Mouse (Mus musculus): ENCODE results near the gene B9d2. TPM values are rescaled to one million over a fixed set of nuclear protein-coding genes. Genes with fewer than 3 reads are reported as not detected.

Gene B9d2
- polyA plus RNA-seq (2016; fragmentation: Nextera tagmentation; extraction: Ambion mirVana), result 34.2 and 35.8 TPM in 2 replicates

- WGBS, result under 1% methylated on average over 46 of the region's 46 CpGs
- no peaks in the 10 kb centered on the region for H3K9me3 ChIP-seq
Observed at GRCm38 (mm10) chr7:25680514-25681258, at the start of gene B9d2. B9d2 (plus strand) TSS chr7:25680780.

DNA sequence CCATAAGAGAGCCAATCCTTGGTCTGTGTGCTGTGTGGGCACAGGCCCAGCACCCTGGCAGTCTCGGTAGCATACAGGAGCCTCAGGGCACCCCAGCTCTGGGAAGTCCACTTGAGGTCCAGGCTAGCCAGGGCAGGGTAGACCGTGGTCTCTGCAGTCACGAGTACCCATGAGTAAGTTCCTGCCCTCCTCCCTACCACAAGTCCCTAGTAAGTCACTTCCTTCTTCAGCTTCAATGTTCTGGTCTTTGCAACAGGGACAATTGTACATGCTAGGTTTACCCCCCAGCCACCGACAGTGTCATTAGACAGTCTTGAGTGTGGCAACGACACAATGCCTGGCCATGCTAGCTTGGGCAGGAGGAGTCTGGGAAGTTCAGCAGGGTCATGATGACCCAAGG lies 47.9 kb upstream of the B9d2 start:
- 85% methylated on average over 5 of the region's 5 CpGs for whole genome bisulfite sequencing
- no peak overlapping the region for H3K27ac ChIP-seq
- no peak overlapping the region for H3K4me3 ChIP-seq
- 0 out of 2 replicates have a peak, but pooled peaks cover 9% of the 10 kb centered on the region for H3K27me3 ChIP-seq (ENCODE audit: insufficient read depth, poor library complexity, severe bottlenecking)
- DNase-seq (ENCODE audit: low spot score), result no peak
- no peaks in the 10 kb centered on the region for H3K9me3 ChIP-seq
- peaks cover 35% of the 10 kb centered on the region for H3K4me1 ChIP-seq
- H3K36me3 ChIP-seq, result peaks cover 46% of the 10 kb centered on the region

More at GRCm38 (mm10) chr7:25680514-25681258, at the start of gene B9d2:
- H3K4me3 ChIP-seq, result peak within 1 kb of the TSS; percentile 79
- H3K27me3 ChIP-seq (ENCODE audit: insufficient read depth, poor library complexity, severe bottlenecking), result peaks cover 23% of the 10 kb centered on the region
- 0 out of 2 replicates have a peak, but pooled peaks cover 5% of the 10 kb centered on the region for H3K36me3 ChIP-seq
- peak within 1 kb of the TSS; percentile 95 for H3K27ac ChIP-seq
- peaks cover 35% of the 10 kb centered on the region for H3K4me1 ChIP-seq
- peak; percentile 98 for DNase-seq (ENCODE audit: low spot score)

GRCm38 (mm10) chr7:25636373-25636772 lies 44.2 kb upstream of the B9d2 start:
- Histone ChIP-seq H3K27ac (no peak overlapping the region), H3K4me3 (no peak overlapping the region), H3K36me3 (peaks cover 32% of the 10 kb centered on the region), H3K9me3 (no peaks in the 10 kb centered on the region), H3K4me1 (peaks cover 36% of the 10 kb centered on the region), H3K27me3 (ENCODE audit: insufficient read depth, poor library complexity, severe bottlenecking) (no peaks in the 10 kb centered on the region)
- DNase-seq (ENCODE audit: low spot score), result no peak
- WGBS, result 35% methylated on average over 3 of the region's 3 CpGs

DNA sequence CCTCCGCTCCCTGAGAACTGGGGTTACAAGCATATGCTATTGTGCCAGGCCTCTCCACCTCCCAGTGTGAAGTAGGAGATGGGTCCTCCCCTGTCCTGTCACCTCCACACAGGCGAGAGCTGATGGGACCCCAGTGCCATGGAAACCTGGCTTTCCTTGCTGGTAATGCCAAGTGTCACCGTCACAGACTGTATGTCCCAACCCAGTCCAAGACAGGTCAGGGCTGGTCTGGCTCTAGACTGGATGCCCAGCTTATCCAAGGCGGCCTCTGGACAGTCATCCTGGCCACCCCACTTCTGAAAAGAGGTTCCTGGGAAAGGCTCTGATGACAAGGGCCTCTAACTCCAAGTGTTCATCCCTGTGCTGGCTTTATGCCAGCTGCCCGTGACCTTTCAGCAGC lies 43.5 kb upstream of the B9d2 start:
- 80% methylated on average over 5 of the region's 5 CpGs for WGBS
- no peak overlapping the region for H3K27ac ChIP-seq
- H3K4me1 ChIP-seq, result peaks cover 36% of the 10 kb centered on the region
- H3K27me3 ChIP-seq (ENCODE audit: insufficient read depth, poor library complexity, severe bottlenecking), result no peaks in the 10 kb centered on the region
- no peak for DNase-seq (ENCODE audit: low spot score)
- H3K9me3 ChIP-seq, result no peaks in the 10 kb centered on the region
- no peak overlapping the region for H3K4me3 ChIP-seq
- H3K36me3 ChIP-seq, result peaks cover 34% of the 10 kb centered on the region

DNA sequence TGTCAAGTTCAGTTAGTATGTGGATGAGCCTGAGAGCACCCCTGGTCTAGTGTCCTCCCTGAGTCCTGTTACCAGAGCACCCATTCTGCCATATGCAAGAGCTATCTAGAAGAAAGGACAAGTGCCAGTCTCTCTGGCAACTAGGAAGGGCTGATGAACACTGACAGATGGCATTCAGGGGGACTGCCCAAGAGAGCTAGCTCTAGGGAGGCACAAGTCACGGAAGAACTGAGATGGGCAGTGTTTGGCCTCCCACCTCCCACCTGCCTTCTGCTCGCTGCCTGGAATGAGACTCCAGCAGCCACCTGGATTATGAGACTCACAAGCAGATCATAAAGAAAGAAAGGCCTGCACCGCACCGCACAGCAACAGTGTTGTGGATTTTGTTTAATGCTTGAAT lies 40.8 kb upstream of the B9d2 start:
- peaks cover 31% of the 10 kb centered on the region for H3K4me1 ChIP-seq
- H3K27me3 ChIP-seq (ENCODE audit: insufficient read depth, poor library complexity, severe bottlenecking), result no peaks in the 10 kb centered on the region
- no peak overlapping the region for H3K27ac ChIP-seq
- peaks cover 21% of the 10 kb centered on the region for H3K36me3 ChIP-seq
- no peak for DNase-seq (ENCODE audit: low spot score)
- no peak overlapping the region for H3K4me3 ChIP-seq
- WGBS, result 91% methylated on average over 4 of the region's 4 CpGs
- no peaks in the 10 kb centered on the region for H3K9me3 ChIP-seq

DNA sequence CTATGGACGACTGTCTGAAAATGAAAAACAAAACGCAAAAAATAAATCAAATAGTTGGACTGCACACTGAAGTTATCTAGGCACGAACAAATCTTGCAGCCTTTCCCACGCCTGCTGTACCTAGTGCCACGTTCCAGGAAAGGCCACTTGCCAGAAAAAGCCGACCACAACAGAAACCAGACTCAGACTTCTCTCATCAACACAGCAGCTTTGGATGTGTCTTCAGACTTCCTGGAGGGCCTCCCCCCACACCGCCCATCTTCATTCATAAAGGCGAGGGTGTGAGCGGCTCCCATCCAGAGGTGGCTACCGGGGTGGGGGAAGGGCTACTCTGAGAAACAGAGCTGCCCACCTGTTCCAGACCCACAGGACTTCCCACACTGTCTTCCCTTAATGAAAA lies 36.4 kb upstream of the B9d2 start:
- Histone ChIP-seq H3K27me3 (ENCODE audit: insufficient read depth, poor library complexity, severe bottlenecking) (no peaks in the 10 kb centered on the region), H3K27ac (no peak overlapping the region), H3K4me1 (peaks cover 1% of the 10 kb centered on the region), H3K4me3 (no peak overlapping the region), H3K9me3 (no peaks in the 10 kb centered on the region), H3K36me3 (0 out of 2 replicates have a peak, but pooled peaks cover 9% of the 10 kb centered on the region)
- whole genome bisulfite sequencing, result 71% methylated on average over 10 of the region's 10 CpGs
- DNase-seq (ENCODE audit: low spot score), result no peak

- Histone ChIP-seq H3K36me3 (0 out of 2 replicates have a peak, but pooled peaks cover 9% of the 10 kb centered on the region), H3K4me1 (no peaks in the 10 kb centered on the region), H3K4me3 (no peak overlapping the region), H3K27ac (no peak overlapping the region), H3K9me3 (no peaks in the 10 kb centered on the region), H3K27me3 (ENCODE audit: insufficient read depth, poor library complexity, severe bottlenecking) (no peaks in the 10 kb centered on the region)
- DNase-seq (ENCODE audit: low spot score), result no peak
- WGBS, result 74% methylated on average over 4 of the region's 4 CpGs
Observed at GRCm38 (mm10) chr7:25644631-25645030, 35.9 kb upstream of the B9d2 start.

- no peak overlapping the region for H3K4me3 ChIP-seq
- H3K27me3 ChIP-seq (ENCODE audit: insufficient read depth, poor library complexity, severe bottlenecking), result no peaks in the 10 kb centered on the region
- 70% methylated on average over 14 of the region's 14 CpGs for WGBS
- DNase-seq (ENCODE audit: low spot score), result no peak
- H3K4me1 ChIP-seq, result 0 out of 2 replicates have a peak, but pooled peaks cover under 1% of the 10 kb centered on the region
- H3K9me3 ChIP-seq, result no peaks in the 10 kb centered on the region
- H3K27ac ChIP-seq, result no peak overlapping the region
- H3K36me3 ChIP-seq, result 0 out of 2 replicates have a peak, but pooled peaks cover 9% of the 10 kb centered on the region
Observed at GRCm38 (mm10) chr7:25645074-25645473, 35.5 kb upstream of the B9d2 start.

DNA sequence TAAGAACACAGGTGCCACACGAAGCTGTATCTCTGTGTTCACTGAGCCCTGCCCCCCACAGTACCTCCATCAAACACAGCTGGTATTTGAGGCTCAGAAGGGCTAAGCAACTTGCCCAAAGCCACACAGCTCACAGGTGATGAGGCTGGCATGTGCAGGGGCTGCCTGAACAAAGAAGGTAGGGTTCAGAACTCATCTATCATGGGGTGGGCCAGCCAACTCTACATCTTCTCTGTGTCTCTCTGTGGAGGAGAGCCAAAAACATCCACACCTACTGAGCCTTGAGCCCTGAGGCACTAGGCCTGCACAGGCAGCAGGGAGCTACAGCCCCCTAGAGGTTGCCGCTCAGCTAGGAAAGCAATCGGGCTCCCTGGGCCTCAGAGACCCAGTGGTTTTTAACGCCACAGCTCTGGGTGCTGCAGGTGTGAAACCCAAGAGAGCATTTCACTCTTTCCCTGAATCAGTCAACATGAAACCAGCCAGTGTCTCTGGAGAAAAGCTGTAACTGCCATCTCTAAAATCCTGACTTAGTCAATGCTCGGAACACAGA lies 32.9 kb upstream of the B9d2 start:
- H3K4me3 ChIP-seq, result no peak overlapping the region
- H3K4me1 ChIP-seq, result 0 out of 2 replicates have a peak, but pooled peaks cover 3% of the 10 kb centered on the region
- no peaks in the 10 kb centered on the region for H3K27me3 ChIP-seq (ENCODE audit: insufficient read depth, poor library complexity, severe bottlenecking)
- 50% methylated on average over 5 of the region's 5 CpGs for WGBS
- H3K9me3 ChIP-seq, result no peaks in the 10 kb centered on the region
- no peak for DNase-seq (ENCODE audit: low spot score)
- no peaks in the 10 kb centered on the region for H3K36me3 ChIP-seq
- H3K27ac ChIP-seq, result no peak overlapping the region

GRCm38 (mm10) chr7:25649839-25650238 lies 30.7 kb upstream of the B9d2 start:
- Histone ChIP-seq H3K27me3 (ENCODE audit: insufficient read depth, poor library complexity, severe bottlenecking) (no peaks in the 10 kb centered on the region), H3K4me3 (no peak overlapping the region), H3K9me3 (no peaks in the 10 kb centered on the region), H3K36me3 (no peaks in the 10 kb centered on the region), H3K27ac (no peak overlapping the region), H3K4me1 (0 out of 2 replicates have a peak, but pooled peaks cover 3% of the 10 kb centered on the region)
- DNase-seq (ENCODE audit: low spot score), result no peak
- 73% methylated on average over 5 of the region's 5 CpGs for WGBS

GRCm38 (mm10) chr7:25651281-25651680 lies 29.3 kb upstream of the B9d2 start:
- 86% methylated on average over 8 of the region's 8 CpGs for WGBS

DNA sequence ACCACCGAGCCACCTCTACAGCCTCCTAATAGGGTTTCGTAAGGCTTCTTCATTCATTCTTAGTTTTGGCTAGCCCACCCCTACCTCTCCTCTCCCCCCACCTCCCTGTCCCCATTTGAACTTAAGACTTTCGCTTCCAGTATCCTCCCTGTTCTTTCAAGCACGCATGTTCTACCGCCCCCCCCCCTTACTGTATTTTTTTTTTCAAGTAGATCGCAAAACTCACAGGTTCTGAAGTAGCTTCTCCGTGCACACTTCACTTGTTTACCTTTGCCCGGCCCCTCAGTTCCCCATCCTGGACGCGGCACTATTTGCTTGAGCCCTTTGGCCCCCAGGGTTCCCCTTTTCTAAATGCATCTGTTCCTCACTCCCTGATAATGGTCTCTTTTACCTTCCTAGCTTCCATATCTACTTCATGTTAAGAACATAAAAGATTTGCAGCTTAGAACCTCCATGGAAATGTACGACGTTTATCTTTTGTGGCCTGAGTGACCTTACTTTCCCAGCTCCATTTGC lies 28.3 kb upstream of the B9d2 start:
- WGBS, result 89% methylated on average over 12 of the region's 12 CpGs
- no peaks in the 10 kb centered on the region for H3K36me3 ChIP-seq
- DNase-seq (ENCODE audit: low spot score), result no peak
- no peaks in the 10 kb centered on the region for H3K9me3 ChIP-seq
- H3K27ac ChIP-seq, result no peak overlapping the region
- no peaks in the 10 kb centered on the region for H3K27me3 ChIP-seq (ENCODE audit: insufficient read depth, poor library complexity, severe bottlenecking)
- H3K4me1 ChIP-seq, result 0 out of 2 replicates have a peak, but pooled peaks cover 3% of the 10 kb centered on the region
- no peak overlapping the region for H3K4me3 ChIP-seq

More at GRCm38 (mm10) chr7:25651281-25651680, 29.3 kb upstream of the B9d2 start:
- Histone ChIP-seq H3K9me3 (no peaks in the 10 kb centered on the region), H3K27ac (no peak overlapping the region), H3K27me3 (ENCODE audit: insufficient read depth, poor library complexity, severe bottlenecking) (no peaks in the 10 kb centered on the region), H3K4me1 (0 out of 2 replicates have a peak, but pooled peaks cover 3% of the 10 kb centered on the region), H3K4me3 (no peak overlapping the region), H3K36me3 (no peaks in the 10 kb centered on the region)
- DNase-seq (ENCODE audit: low spot score), result no peak

All from heart, embryonic 10.5 days (tissue).